Mouse (Mus musculus) 3134 (cell line): Measurements from ENCODE around the gene Hhatl.

Experiments
- DNase-seq: peaks from one replicate; pipeline ENCODE4 v3.0.0-alpha.2; 2011; ENCODE audit warnings: low spot score; ENCODE audit not compliant: insufficient read length; ENCODE audit errors: extremely low read depth

Hhatl gene

GRCm38 (mm10) chr9:121791757-121792521 lies at the start of gene Hhatl:
TSS of gene Hhatl (minus strand) at chr9:121792507.
- no peak for DNase-seq

- DNase-seq: no peak
These were observed 47.3 kb upstream of the Hhatl start for GRCm38 (mm10) chr9:121839622-121839965.

- no peak for DNase-seq
These were observed 46.7 kb upstream of the Hhatl start, which contains the start of gene Ccdc13 for GRCm38 (mm10) chr9:121838829-121839621. TSS of gene Ccdc13 (minus strand) at chr9:121839461.

DNA sequence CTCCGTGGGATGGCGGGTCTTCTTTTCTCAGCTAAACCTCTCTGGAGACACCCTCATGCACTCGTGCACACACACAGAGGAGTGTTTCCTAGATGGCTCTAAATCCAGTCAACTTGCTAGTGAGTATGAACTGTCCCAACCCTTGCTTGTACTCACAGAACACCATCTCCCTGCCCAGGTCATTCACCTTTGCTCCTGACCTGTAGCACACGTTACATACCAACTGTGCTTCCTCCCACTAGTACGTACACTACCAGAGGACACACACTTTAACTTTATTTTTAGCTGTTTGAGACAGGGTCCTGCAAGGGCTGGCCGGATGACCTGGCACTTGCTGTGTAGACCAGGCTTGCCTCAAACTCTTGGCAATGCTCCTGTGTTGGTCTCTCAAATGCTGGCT lies 45.7 kb upstream of the Hhatl start:
- DNase-seq: no peak

GRCm38 (mm10) chr9:121833825-121834224 lies 41.5 kb upstream of the Hhatl start:
- no peak for DNase-seq

- peak; percentile 40 for DNase-seq
These were observed 38.6 kb upstream of the Hhatl start for GRCm38 (mm10) chr9:121830956-121831293.

DNA sequence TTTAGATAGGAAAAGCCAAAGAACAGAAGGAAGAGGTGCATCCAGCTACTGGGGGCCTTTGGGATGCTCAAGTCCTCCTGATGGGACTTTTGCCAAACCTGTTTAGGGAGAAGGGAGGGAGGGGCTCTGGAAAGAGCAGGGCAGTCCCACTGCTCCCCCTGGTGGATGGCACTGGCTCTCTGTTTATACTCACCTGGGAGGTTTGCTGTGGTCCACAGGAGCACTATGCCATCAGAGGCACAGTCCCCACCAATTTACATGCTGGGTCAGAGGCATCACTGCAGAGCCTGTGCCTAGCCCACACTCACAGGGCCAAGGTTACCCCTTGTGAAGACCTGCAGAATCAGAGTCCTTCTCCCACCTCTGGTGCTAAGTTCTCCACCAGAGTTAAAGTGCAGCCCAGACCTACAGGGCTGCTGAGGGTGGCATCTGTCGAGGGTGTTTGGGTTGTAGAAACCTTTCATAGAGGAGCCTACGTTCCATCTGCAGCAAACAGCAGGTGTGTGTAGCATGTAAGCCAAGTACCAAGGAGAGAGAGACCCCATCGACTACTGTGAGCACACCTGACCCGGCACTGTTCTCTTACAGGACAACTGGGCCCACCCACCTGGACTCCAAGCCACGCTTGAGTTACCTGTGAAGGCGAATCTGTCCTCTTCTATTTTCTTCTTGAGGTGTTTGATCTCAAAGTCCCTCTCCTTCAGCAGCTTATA lies 38.1 kb upstream of the Hhatl start:
- DNase-seq: no peak

- no peak for DNase-seq
These were observed 37.1 kb upstream of the Hhatl start for GRCm38 (mm10) chr9:121829270-121829992.

DNA sequence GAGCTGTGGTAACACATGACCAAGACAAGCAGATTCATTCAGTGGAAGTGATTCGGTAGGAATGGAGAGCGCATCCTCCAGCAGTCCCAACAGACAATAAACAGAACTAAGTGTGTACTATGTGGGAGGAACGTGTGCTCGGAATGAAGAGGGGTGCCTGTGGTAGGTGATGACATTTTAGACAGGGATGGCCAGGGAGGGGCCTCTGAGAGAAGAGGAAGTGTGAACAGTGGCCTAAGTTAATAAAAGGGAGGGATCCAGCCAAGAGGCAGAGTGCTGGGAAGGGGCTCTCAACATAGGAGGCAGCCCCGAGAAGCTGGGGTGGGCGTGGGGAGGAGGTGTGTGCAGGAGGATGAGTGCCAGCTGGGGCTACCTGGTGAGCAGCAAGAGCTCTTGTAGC lies 36.0 kb upstream of the Hhatl start:
- DNase-seq: no peak

DNA sequence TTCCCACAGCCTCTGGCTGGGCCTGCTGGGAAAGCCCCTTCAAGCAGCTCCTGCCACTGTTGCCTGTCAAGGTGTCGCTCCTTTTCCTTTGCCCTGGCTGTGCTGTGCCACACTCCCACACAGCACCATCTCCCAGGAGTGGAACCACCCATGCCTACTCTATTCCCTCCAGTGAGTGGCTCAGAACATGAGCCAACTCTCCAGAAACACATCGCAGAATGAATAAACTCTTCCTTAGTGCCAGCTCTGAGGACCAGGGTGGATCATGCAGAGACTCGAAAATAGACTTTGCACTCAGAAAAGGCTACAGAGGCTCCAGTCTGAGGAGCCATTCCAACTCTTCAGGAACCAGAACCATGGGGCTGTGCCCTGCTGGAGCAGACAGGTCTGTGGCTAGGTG lies 34.0 kb upstream of the Hhatl start:
- DNase-seq: no peak

- DNase-seq: no peak
These were observed 31.7 kb upstream of the Hhatl start for GRCm38 (mm10) chr9:121823991-121824390.

DNA sequence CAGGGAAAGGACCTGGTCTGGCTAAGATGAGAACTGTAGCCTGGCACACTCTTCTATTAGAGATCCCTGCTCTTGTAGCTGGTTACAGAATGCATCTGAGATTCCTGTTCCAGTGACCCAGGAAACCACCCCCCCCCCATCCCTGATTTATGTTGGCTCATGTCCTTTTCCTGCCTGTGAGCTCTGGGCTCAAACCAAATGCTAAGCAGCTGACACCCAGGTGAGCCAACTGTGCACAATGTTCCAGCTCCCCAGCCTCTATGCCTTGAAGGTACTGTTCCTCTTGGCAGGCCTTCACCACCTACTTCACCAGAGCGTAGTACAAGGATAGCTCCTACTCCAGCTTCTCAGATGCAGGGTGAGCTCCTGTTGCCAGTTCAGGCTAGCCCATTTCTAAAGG lies 30.7 kb upstream of the Hhatl start:
- DNase-seq: no peak

DNA sequence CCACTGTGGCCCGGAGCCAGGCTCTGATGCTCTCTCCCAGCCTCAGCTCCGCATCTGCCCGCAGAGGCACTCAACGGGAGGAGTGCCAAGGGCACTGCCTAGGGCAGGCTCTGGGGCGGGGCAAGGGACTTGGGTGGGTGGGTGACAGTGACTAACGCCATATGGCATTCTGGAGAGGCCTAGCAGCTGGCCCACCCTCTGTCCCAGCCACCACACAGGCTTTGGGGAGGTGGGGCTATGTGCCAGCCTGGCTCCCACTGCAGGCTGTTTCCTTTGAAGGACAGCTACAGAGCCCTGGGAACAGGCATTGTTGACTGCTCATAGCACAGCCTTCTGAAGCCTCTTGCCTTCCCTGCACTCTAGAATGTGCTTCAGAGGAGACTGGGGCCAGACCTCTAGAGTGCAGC lies 30.3 kb upstream of the Hhatl start:
- peak; percentile 30 for DNase-seq

DNA sequence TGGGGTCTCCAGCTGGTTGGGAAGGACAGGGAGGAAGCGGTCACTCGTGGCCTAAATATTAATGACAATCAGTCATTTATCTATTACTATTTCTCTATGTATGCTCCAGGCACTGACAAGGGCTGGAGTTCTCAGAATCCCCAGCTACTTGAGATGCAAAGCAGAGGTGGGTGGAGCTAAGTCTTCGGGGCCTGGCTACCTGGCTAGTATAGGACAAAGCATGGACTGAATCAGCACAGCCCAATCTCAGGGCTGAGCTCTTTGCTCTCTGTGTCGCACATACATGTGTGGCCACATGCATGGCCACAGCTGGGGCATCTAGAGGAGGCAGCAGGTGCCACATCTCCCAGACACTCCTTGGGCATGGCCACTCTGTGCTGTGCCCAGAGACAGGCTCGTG lies 28.5 kb upstream of the Hhatl start:
- no peak for DNase-seq

- DNase-seq: no peak
These were observed 27.6 kb upstream of the Hhatl start for GRCm38 (mm10) chr9:121819771-121820471.

- no peak for DNase-seq
These were observed 26.9 kb upstream of the Hhatl start for GRCm38 (mm10) chr9:121819073-121819770.

GRCm38 (mm10) chr9:121815183-121815582 lies 22.9 kb upstream of the Hhatl start:
- no peak for DNase-seq

- no peak for DNase-seq
These were observed 17.9 kb upstream of the Hhatl start for GRCm38 (mm10) chr9:121810081-121810821.

- DNase-seq: no peak
These were observed 16.2 kb upstream of the Hhatl start for GRCm38 (mm10) chr9:121808511-121808910.
